Mouse (Mus musculus): Measurements from ENCODE around the gene Rasl10a.

DNA sequence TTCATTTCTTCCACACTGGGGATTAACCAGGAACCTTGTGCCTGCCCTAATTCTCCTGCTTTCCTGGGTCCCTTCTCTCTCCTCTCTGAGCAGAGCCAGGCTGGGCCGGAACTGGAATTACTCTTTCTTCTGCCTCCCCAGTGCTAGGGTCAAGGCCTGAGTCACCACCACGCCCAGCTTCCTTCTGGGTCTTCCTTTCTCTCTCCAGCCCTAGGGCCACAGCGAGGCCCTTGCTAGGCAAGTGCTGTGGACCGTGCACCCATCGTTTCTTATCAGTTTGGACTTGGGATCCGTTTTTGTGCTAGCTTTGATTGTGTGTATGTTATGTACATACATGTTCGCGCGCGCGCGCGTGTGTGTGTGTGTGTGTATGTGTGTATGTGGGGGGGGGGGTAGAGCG is 3.8 kb upstream of the Rasl10a start:
- TF ChIP-seq CTCF (IDR thresholded peaks at IDR 0.05; ENCODE audit: low read depth, low read length) (no peak), GATA1 (IDR thresholded peaks at IDR 0.05; ENCODE audit: borderline replicate concordance, low read length) (no peak)
